Mouse (Mus musculus) hindbrain, postnatal 0 days (tissue): ENCODE data around the gene Klhl20. TPM values are rescaled to one million over a fixed set of nuclear protein-coding genes. Genes with fewer than 3 reads are reported as not detected.

Experiments
- ATAC-seq: fragments of 200-750 bp; cut with Nextera tagmentation; 2 replicates; pipeline ENCODE4 v1.8.0; 2017; ENCODE audit warnings: mild to moderate bottlenecking, moderate TSS enrichment, moderate library complexity
- DNase-seq: peaks from one replicate; pipeline ENCODE4 v3.0.0-alpha.2; 2015; ENCODE audit warnings: low spot score
- H3K27ac ChIP-seq: fragments of 300-500 bp; sonication (generic); 2 replicates; pipeline ENCODE4 v1.5.1; 2014; ENCODE audit warnings: mild to moderate bottlenecking
- H3K27me3 ChIP-seq: fragments of 300-500 bp; sonication (generic); 2 replicates; pipeline ENCODE4 v1.6.1; 2014; ENCODE audit warnings: low read length, mixed read lengths; ENCODE audit not compliant: insufficient read depth
- H3K36me3 ChIP-seq: fragments of 300-500 bp; sonication (generic); 2 replicates; pipeline ENCODE4 v1.6.1; 2014; ENCODE audit warnings: low read length, mixed read lengths; ENCODE audit not compliant: insufficient read depth
- H3K4me1 ChIP-seq: fragments of 300-500 bp; sonication (generic); 2 replicates; pipeline ENCODE4 v1.6.1; 2014; ENCODE audit warnings: antibody characterized with exemption, low read length, mixed read lengths; ENCODE audit not compliant: insufficient read depth
- H3K4me2 ChIP-seq: fragments of 300-500 bp; sonication (generic); 2 replicates; pipeline ENCODE4 v1.6.1; 2014; ENCODE audit warnings: low read depth, mild to moderate bottlenecking, low read length, moderate library complexity, mixed read lengths
- H3K4me3 ChIP-seq: fragments of 300-500 bp; sonication (generic); 2 replicates; pipeline ENCODE4 v1.5.1; 2014; ENCODE audit warnings: low read length
- H3K9ac ChIP-seq: fragments of 300-500 bp; sonication (generic); replicated peaks from 2 replicates; pipeline ENCODE4 v1.6.1; 2014; ENCODE audit warnings: mild to moderate bottlenecking, low read length, moderate library complexity, mixed read lengths
- H3K9me3 ChIP-seq: fragments of 300-500 bp; sonication (generic); 2 replicates; pipeline ENCODE4 v1.6.1; 2016; ENCODE audit warnings: low read length, mixed read lengths
- CTCF ChIP-seq: IDR thresholded peaks from 2 replicates; pipeline ENCODE4 v1.5.1; 2016; ENCODE audit warnings: antibody characterized with exemption, control low read depth, low read depth
- WGBS: fragments of 180-500 bp; shearing (Covaris S2); extraction: QIAGEN DNeasy Blood & Tissue Kit; methylation state at CpG from one replicate; pipeline ENCODE4 v1.1.7; 2014; 5-methylcytosine and 5-hydroxymethylcytosine counted together
- polyA plus RNA-seq: library from polyadenylated mRNA; unstranded; fragments of >200 nt; fragmentation: Nextera tagmentation; extraction: Ambion mirVana; gene quantifications from 2 replicates; pipeline ENCODE4 v1.2.1, GENCODE M21; 2015
- total RNA-seq: library from RNA; depleted of rRNA; stranded (reverse); fragments of >200 nt; gene quantifications from 2 replicates; pipeline ENCODE4 v1.2.3, GENCODE M21; 2014; rRNA removed

Klhl20 gene
- total RNA-seq (15.1 and 23.3 TPM in 2 replicates), polyA plus RNA-seq (15.0 and 15.4 TPM in 2 replicates)

DNA sequence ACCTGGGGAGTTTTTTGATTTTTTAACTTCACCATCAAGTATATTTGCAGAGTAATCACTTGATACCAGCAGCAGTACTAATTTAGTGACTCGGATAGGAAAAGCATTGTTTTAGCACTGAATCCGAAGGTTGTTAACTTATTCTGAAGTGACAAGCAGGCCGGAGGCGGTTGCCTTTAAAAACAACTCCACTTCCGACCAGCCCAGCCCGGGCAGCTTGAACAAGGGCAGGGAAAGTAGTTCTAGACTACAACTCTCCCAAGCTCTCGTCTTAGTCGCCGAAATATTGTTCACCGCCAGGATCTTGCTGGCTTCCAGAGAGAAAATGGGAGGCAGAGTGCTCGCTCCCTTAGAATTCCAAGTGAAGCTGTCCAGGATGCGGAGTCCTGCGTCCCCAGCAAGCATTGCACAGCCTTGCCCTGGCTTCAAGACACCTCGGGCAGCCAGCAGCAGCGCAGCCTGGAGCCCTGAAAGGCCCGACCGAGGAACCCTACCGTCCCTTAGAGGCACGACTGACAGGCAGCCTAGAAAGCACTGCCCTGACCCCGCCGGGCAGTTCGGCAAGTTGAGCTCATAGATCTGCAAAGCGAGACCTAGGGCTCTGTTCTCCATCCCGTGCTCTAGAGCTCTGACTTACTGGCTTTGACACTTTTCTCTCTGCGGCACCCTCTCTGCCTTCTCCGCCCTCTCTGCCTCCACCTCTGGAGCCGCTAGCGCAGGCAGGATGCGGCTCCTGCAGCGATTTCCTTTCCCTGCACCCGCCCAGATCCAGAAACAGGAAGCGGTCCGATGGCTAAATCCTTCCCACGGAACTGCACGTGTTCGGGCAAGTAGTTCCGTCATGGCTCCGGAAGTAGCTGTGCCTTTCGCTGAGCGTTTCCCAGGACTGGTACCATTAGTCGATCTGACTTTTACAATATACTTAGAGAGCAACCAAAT, at the start of gene Klhl20:
TSS of gene Klhl20 (minus strand) at position 786 of the 939 bp plus-strand sequence.
- H3K27ac ChIP-seq, result peak within 1 kb of the TSS; percentile 86
- TF ChIP-seq CTCF, result peak; percentile 33
- H3K4me3 ChIP-seq, result peak within 1 kb of the TSS; percentile 95
- ATAC-seq (peak; percentile 98), DNase-seq (peak; percentile 97)
- H3K4me2 ChIP-seq, result peak within 1 kb of the TSS; percentile 80
- peaks cover 4% of the 10 kb centered on the region; the same call in 1 of the 2 replicates for H3K4me1 ChIP-seq
- H3K9ac ChIP-seq, result peak within 1 kb of the TSS; percentile 81
- 0 out of 2 replicates have a peak, but pooled peaks cover 3% of the 10 kb centered on the region for H3K36me3 ChIP-seq
- H3K9me3 ChIP-seq, result no peaks in the 10 kb centered on the region
- 2% methylated on average over 41 of the region's 41 CpGs for WGBS
- no peaks in the 10 kb centered on the region for H3K27me3 ChIP-seq

DNA sequence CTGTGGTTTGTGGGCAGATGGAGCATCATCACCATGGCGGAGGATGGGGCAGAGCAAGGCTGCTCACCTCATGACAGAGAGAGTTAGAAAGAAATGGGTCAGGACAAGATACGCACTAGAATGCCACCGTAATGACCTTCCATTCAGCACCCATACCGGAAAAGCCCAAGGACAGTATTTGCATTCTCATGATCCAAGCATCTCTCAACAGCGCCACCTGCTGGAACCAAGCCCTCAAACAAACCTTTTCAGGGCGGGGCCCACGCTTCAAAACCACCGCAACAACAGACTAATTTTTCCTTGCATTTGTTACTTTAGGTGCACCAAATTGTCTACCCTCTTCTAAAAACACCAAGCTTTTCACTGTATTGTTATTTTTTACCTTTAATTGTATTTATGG, 49.4 kb upstream of the Klhl20 start:
- TF ChIP-seq CTCF, result peak; percentile 64
- H3K9me3 ChIP-seq, result no peaks in the 10 kb centered on the region
- WGBS, result 55% methylated on average over 8 of the region's 8 CpGs
- H3K9ac ChIP-seq, result no peak overlapping the region
- ATAC-seq (no peak), DNase-seq (peak; percentile 38)
- H3K4me1 ChIP-seq, result no peaks in the 10 kb centered on the region
- no peaks in the 10 kb centered on the region for H3K36me3 ChIP-seq
- H3K4me3 ChIP-seq, result no peak overlapping the region
- H3K27me3 ChIP-seq, result no peaks in the 10 kb centered on the region
- H3K4me2 ChIP-seq, result no peak overlapping the region
- no peak overlapping the region for H3K27ac ChIP-seq

DNA sequence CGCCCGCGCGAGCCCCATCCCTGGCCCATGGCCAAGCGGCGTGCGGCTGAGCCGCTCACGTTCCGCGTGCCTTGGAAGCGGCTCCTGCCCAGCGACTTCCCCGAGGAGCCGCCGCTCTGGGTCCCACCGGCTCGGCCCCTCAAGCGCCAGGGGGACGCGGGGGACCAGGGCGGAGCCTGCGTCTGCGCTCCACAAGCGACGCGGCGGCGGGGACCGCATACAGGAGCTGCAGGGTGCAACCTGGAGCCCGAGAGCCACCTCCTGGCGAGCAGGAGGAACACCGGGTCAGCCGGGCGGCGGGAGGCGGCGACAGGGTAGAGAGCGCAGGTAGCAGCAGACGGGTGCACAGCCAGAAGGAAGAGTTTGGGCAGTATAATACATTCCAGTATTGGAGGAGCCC, 39.3 kb upstream of the Klhl20 start:
- peak; percentile 70 for TF ChIP-seq CTCF
- Histone ChIP-seq H3K9ac (peak overlapping the region; percentile 45; the same call in 1 of the 2 replicates), H3K36me3 (no peaks in the 10 kb centered on the region), H3K27me3 (no peaks in the 10 kb centered on the region), H3K4me2 (peak overlapping the region; percentile 75), H3K9me3 (no peaks in the 10 kb centered on the region), H3K27ac (no peak overlapping the region), H3K4me3 (peak overlapping the region; percentile 53), H3K4me1 (no peaks in the 10 kb centered on the region)
- peak; percentile 82 for DNase-seq
- under 1% methylated on average over 40 of the region's 40 CpGs for WGBS
- ATAC-seq, result peak; percentile 96

DNA sequence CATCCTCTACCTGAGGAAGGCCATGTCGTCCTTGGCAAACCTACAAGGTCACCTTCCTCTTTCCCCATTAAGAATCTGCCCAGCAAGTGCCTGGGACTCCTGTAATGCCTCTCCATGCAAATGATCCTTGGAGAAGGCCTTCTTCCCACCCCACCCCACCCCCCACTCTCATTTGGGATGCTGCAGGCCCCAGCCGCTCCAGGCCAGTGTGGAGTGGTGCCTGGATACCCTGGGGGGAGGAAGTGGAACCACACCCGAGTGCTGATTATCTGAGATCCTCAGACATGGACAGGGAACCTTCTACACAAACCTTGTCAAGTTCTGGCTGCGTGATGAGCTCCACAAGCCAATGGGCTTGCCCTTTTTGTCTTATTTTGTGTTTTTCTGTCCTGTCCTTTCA, 29.0 kb upstream of the Klhl20 start:
- H3K27ac ChIP-seq, result no peak overlapping the region
- WGBS, result 68% methylated on average over 4 of the region's 4 CpGs
- ATAC-seq (no peak), DNase-seq (no peak)
- H3K9ac ChIP-seq, result no peak overlapping the region
- H3K27me3 ChIP-seq, result no peaks in the 10 kb centered on the region
- no peak overlapping the region for H3K4me3 ChIP-seq
- H3K4me2 ChIP-seq, result no peak overlapping the region
- no peaks in the 10 kb centered on the region for H3K9me3 ChIP-seq
- no peaks in the 10 kb centered on the region for H3K36me3 ChIP-seq
- TF ChIP-seq CTCF, result no peak
- no peaks in the 10 kb centered on the region for H3K4me1 ChIP-seq

DNA sequence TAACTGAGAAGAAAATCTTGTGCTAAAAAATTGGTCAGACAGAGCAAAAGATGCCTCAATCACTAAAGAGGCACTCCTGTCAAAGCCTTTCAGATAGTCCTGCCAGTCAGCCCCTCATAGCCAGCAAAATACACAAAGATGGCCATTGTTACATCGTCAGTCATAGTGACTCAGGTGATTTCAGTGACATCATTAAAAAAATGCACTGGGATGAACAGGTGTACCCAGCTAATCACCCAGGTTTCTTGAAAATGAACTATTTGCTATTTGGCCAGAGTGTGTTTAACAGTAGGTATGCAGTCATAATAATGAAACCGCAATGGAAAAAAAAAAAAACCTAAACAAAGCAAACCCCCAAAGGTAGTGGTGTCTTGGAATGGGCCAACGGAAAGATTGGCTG, 27.9 kb upstream of the Klhl20 start, which contains the start of gene Tex50:
TSS of gene Tex50 (minus strand) at position 101 of the 400 bp plus-strand sequence.
- WGBS, result 88% methylated on average over 3 of the region's 3 CpGs
- H3K27me3 ChIP-seq, result no peaks in the 10 kb centered on the region

DNA sequence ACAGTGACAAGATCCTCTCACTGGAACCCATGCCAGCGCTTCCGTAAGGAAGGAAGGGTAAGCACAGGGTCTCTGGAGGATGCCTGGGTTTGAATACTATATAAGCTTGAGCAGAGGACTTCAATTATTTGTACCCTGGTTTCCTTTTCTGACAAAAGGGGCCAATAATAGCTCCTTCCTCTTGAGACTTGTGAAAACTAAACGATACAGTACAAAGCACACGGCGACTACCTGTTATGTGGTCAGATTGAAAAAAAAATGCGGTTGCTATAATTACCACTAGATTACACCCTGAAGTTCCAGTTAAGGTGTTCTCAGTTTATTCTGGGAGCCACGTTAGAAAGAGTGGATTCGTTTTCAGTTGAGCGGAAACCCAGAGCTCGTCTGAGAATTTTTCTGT, 25.2 kb upstream of the Klhl20 start:
- no peak overlapping the region for H3K4me2 ChIP-seq
- H3K4me1 ChIP-seq, result no peaks in the 10 kb centered on the region
- H3K9ac ChIP-seq, result no peak overlapping the region
- ATAC-seq (no peak), DNase-seq (no peak)
- WGBS, result 86% methylated on average over 10 of the region's 10 CpGs
- H3K27me3 ChIP-seq, result no peaks in the 10 kb centered on the region
- TF ChIP-seq CTCF, result no peak
- no peak overlapping the region for H3K27ac ChIP-seq
- H3K36me3 ChIP-seq, result no peaks in the 10 kb centered on the region
- no peak overlapping the region for H3K4me3 ChIP-seq
- no peaks in the 10 kb centered on the region for H3K9me3 ChIP-seq

More for the DNA sequence above, 27.9 kb upstream of the Klhl20 start, which contains the start of gene Tex50:
- Histone ChIP-seq H3K36me3 (no peaks in the 10 kb centered on the region), H3K4me3 (no peak within 1 kb of the TSS), H3K9me3 (no peaks in the 10 kb centered on the region), H3K4me2 (no peak within 1 kb of the TSS), H3K4me1 (no peaks in the 10 kb centered on the region), H3K27ac (no peak within 1 kb of the TSS), H3K9ac (no peak within 1 kb of the TSS)
- ATAC-seq, result no peak
- DNase-seq, result no peak
- no peak for TF ChIP-seq CTCF
